ENCODE assay signal across 8 mouse cellular contexts in genomic region chr9:70207981-70208521, GRCm38 (mm10). TPM values are rescaled to one million over a fixed set of nuclear protein-coding genes. Genes with fewer than 3 reads are reported as not detected.
DNase-seq lines count a peak whose midpoint lies in the region; ATAC-seq and TF ChIP-seq lines count a peak whose summit lies in the region.

No protein-coding gene starts in this region.

- WGBS in hindbrain, embryonic 14.5 days = 0% methylated on average over 26 of the region's 26 CpGs
- 2% methylated on average over 25 of the region's 26 CpGs for WGBS in liver, embryonic 11.5 days

- H3K27ac ChIP-seq in gastrocnemius, adult 2 months = peak overlapping the region; percentile 96
- H3K27ac ChIP-seq in hindbrain, embryonic 14.5 days = peak overlapping the region; percentile 43
- H3K27ac ChIP-seq in liver, embryonic 11.5 days (ENCODE audit: low read depth, low read length) = no peak overlapping the region

- TF ChIP-seq CTCF in brain, embryonic 14.5 days (IDR thresholded peaks at IDR 0.05; ENCODE audit: borderline replicate concordance, extremely low read depth, insufficient read depth, insufficient read length) = no peak
- TF ChIP-seq CTCF in gastrocnemius, adult 2 months (IDR thresholded peaks at IDR 0.05) = no peak

- intact Hi-C loops in left cerebral cortex, postnatal 4 days (cut with DNase I) = loop anchor here (10.0 kb wide), 2 partner anchors 93 to 177 kb away; no protein-coding TSS in a partner anchor
- intact Hi-C loops in left cerebral cortex, postnatal 25 days (cut with DNase I) = loop anchor here (2.0 to 5.0 kb wide), 3 partner anchors 67 to 184 kb away; no protein-coding TSS in a partner anchor
- intact Hi-C loops in gastrocnemius, adult 2 months (cut with DNase I) = loop anchor here (5.0 kb wide), 2 partner anchors 114 to 184 kb away; no protein-coding TSS in a partner anchor

- H3K4me2 ChIP-seq in hindbrain, embryonic 14.5 days (replicated peaks) = peak overlapping the region; percentile 97
- H3K4me2 ChIP-seq in liver, embryonic 11.5 days = peak overlapping the region; percentile 94

- peak; percentile 21 for DNase-seq in left cerebral cortex, postnatal 4 days
- no peak for DNase-seq in left cerebral cortex, postnatal 25 days (ENCODE audit: low spot score in 2 of 2)
- peak; percentile 38 for DNase-seq in brain, embryonic 14.5 days (ENCODE audit: low read depth)
- peak; percentile 79 for DNase-seq in gastrocnemius, adult 2 months
- no peak for DNase-seq in hindbrain, embryonic 14.5 days (ENCODE audit: low spot score)
- DNase-seq in liver, embryonic 11.5 days (ENCODE audit: low spot score) = peak; percentile 44
- peak; percentile 39 for DNase-seq in neural tube, embryonic 10.5 days (ENCODE audit: extremely low spot score, low spot score)

- peaks cover 4% of the 10 kb centered on the region; the same call in 1 of the 2 replicates for H3K27me3 ChIP-seq in hindbrain, embryonic 14.5 days (ENCODE audit: control insufficient read depth, insufficient read depth, low read length)
- H3K27me3 ChIP-seq in liver, embryonic 11.5 days (replicated peaks; ENCODE audit: control insufficient read depth, insufficient read depth, low read length) = peaks cover 48% of the 10 kb centered on the region

- H3K4me1 ChIP-seq in hindbrain, embryonic 14.5 days (replicated peaks; ENCODE audit: control insufficient read depth, insufficient read depth, low read length) = peaks cover 13% of the 10 kb centered on the region; the same call in 1 of the 2 replicates
- H3K4me1 ChIP-seq in liver, embryonic 11.5 days (replicated peaks; ENCODE audit: control insufficient read depth, insufficient read depth, low read length) = 0 out of 2 replicates have a peak, but pooled peaks cover 3% of the 10 kb centered on the region

- peak overlapping the region; percentile 57 for H3K9ac ChIP-seq in hindbrain, embryonic 14.5 days
- peak overlapping the region; percentile 55 for H3K9ac ChIP-seq in liver, embryonic 11.5 days (ENCODE audit: low read depth, low read length)

- ATAC-seq in hindbrain, embryonic 14.5 days (ENCODE audit: low FRiP score) = peak; percentile 35; the same call in 1 of the 2 replicates
- ATAC-seq in liver, embryonic 11.5 days (replicated peaks; ENCODE audit: low FRiP score) = no peak; the same call in 1 of the 2 replicates
- ATAC-seq in megakaryocyte-erythroid progenitor cell, adult 5-6 weeks (replicated peaks; ENCODE audit: low FRiP score, low TSS enrichment, poor library complexity, severe bottlenecking) = no peak

- no peaks in the 10 kb centered on the region for H3K9me3 ChIP-seq in hindbrain, embryonic 14.5 days (ENCODE audit: control insufficient read depth, low read length)
- H3K9me3 ChIP-seq in liver, embryonic 11.5 days (ENCODE audit: control insufficient read depth, low read length) = no peaks in the 10 kb centered on the region

- H3K36me3 ChIP-seq in hindbrain, embryonic 14.5 days (replicated peaks; ENCODE audit: control insufficient read depth, insufficient read depth) = no peaks in the 10 kb centered on the region
- no peaks in the 10 kb centered on the region for H3K36me3 ChIP-seq in liver, embryonic 11.5 days (ENCODE audit: control insufficient read depth, insufficient read depth, low read length)

- H3K4me3 ChIP-seq in gastrocnemius, adult 2 months = peak overlapping the region; percentile 84
- peak overlapping the region; percentile 57 for H3K4me3 ChIP-seq in hindbrain, embryonic 14.5 days (replicated peaks; ENCODE audit: low read length)
- peak overlapping the region; percentile 62 for H3K4me3 ChIP-seq in liver, embryonic 11.5 days (ENCODE audit: low read depth, low read length)

- TF ChIP-seq POLR2A in brain, embryonic 14.5 days (IDR thresholded peaks at IDR 0.05; ENCODE audit: borderline replicate concordance, extremely low read depth, insufficient read depth, insufficient read length, poor library complexity, severe bottlenecking) = no peak

RNA-seq across cellular contexts. Expression of gene Myo1e, which starts 0.9 kb away (rescaled TPM):
- 1 to 10 TPM; 5.2 to 6.1 TPM for total RNA-seq in left cerebral cortex, postnatal 4 days (2021)
- 10 to 100 TPM; 13.5 to 14.7 TPM for total RNA-seq in left cerebral cortex, postnatal 25 days (2021)
- polyA plus RNA-seq in brain, embryonic 14.5 days (2012; rRNA removed) = 2.8 and 4.6 TPM in 2 replicates
- 10 to 100 TPM in 1 of 2 experiments, 1 to 10 TPM in 1; 5.7 to 11.7 TPM for total RNA-seq in gastrocnemius, adult 2 months (2021)
- polyA plus RNA-seq in hindbrain, embryonic 14.5 days (2014; fragmentation: Nextera tagmentation; extraction: Ambion mirVana) = 7.8 and 7.9 TPM in 2 replicates
- 5.9 and 6.1 TPM in 2 replicates for polyA plus RNA-seq in liver, embryonic 11.5 days (2014; fragmentation: Nextera tagmentation; extraction: Ambion mirVana)
- total RNA-seq in megakaryocyte-erythroid progenitor cell, adult 5-6 weeks (2014; fragmentation: Nextera tagmentation) = 2.1 and 2.7 TPM in 2 replicates
- 2.3 and 4.0 TPM in 2 replicates for total RNA-seq in megakaryocyte-erythroid progenitor cell, adult 5-6 weeks (2017)

Comparison
In these comparisons a context has a peak if more than half of its experiments do, and no peak if none do; other contexts are left out.
1. DNase-seq: peak in left cerebral cortex, postnatal 4 days (single experiment), brain, embryonic 14.5 days (single experiment), gastrocnemius, adult 2 months (single experiment), liver, embryonic 11.5 days (single experiment) and neural tube, embryonic 10.5 days (single experiment); none in left cerebral cortex, postnatal 25 days (0 of 2) and hindbrain, embryonic 14.5 days (single experiment).
2. Peak in every context shown above with its lines, with median percentiles within 50 percentile points of each other: H3K4me3 ChIP-seq.